Mouse (Mus musculus): ENCODE measurements around the gene Lrrc55. TPM values are rescaled to one million over a fixed set of nuclear protein-coding genes. Genes with fewer than 3 reads are reported as not detected.
A peak's percentile ranks its signal among the peaks of the same experiment; 100 is the strongest.

Gene Lrrc55
- polyA plus RNA-seq, 1 experiment from 2014 or later = 0.06 TPM

- Histone ChIP-seq H3K4me2 (ENCODE audit: low read depth, low read length) (no peak overlapping the region), H3K4me1 (ENCODE audit: insufficient read depth) (no peaks in the 10 kb centered on the region), H3K36me3 (replicated peaks; ENCODE audit: insufficient read depth, low read length) (no peaks in the 10 kb centered on the region), H3K9me3 (ENCODE audit: low read length) (no peaks in the 10 kb centered on the region), H3K27ac (ENCODE audit: low read depth) (no peak overlapping the region), H3K27me3 (ENCODE audit: insufficient read depth, low read length) (no peaks in the 10 kb centered on the region), H3K4me3 (ENCODE audit: low read depth, low read length) (no peak overlapping the region), H3K9ac (replicated peaks) (no peak overlapping the region)
- TF ChIP-seq EP300 (IDR thresholded peaks at IDR 0.05; ENCODE audit: low read depth) = no peak
- no peak for TF ChIP-seq CTCF (IDR thresholded peaks at IDR 0.05; ENCODE audit: low read depth)
- ATAC-seq (no peak), DNase-seq (no peak)
- WGBS (ENCODE audit: insufficient replicate concordance) = 66% methylated on average over 2 of the region's 2 CpGs
Measured at GRCm38 (mm10) chr2:85172763-85173103, 24.3 kb downstream of the Lrrc55 start.

DNA sequence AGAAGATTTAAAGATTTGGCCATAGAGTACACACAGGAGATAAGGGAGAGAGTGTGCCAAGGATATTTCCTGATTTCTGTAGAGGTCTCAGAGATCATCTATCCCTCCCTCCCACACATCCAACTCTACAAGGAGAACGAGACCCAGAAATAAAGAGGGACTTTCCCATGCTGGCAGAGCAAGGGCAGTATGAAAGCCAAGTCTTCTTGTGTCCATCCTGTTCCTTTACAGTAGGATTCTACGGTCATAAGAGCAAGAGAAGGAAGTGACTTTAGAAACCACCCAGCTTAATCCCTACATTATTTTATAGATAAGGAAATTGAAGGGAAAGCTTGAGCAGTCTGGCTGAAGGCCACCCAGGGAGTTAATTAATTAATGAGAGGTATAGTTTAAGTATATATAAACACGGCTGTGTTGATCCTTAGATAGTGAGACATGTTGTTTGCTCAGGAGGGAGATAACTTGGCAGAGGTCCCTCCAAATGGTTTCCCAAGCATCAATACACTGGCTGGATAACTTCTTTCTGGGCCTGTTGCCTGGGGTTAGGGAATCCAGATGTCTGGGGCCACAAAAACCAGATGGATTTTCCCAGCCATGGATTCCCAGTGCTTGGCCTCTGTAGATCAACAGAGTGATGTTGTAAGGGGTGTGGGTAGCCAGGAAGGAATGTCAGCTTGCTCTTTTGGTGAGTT lies 24.8 kb downstream of the Lrrc55 start:
- no peak overlapping the region for H3K4me2 ChIP-seq (ENCODE audit: low read depth, low read length)
- ATAC-seq (no peak), DNase-seq (no peak)
- H3K4me1 ChIP-seq (ENCODE audit: insufficient read depth) = no peaks in the 10 kb centered on the region
- TF ChIP-seq EP300 (IDR thresholded peaks at IDR 0.05; ENCODE audit: low read depth) (no peak), CTCF (IDR thresholded peaks at IDR 0.05; ENCODE audit: low read depth) (no peak)
- H3K9ac ChIP-seq (replicated peaks) = no peak overlapping the region
- H3K27ac ChIP-seq (ENCODE audit: low read depth) = no peak overlapping the region
- no peaks in the 10 kb centered on the region for H3K9me3 ChIP-seq (ENCODE audit: low read length)
- H3K36me3 ChIP-seq (replicated peaks; ENCODE audit: insufficient read depth, low read length) = no peaks in the 10 kb centered on the region
- WGBS (ENCODE audit: insufficient replicate concordance) = 44% methylated on average over 3 of the region's 3 CpGs
- no peaks in the 10 kb centered on the region for H3K27me3 ChIP-seq (ENCODE audit: insufficient read depth, low read length)
- no peak overlapping the region for H3K4me3 ChIP-seq (ENCODE audit: low read depth, low read length)

GRCm38 (mm10) chr2:85168327-85168726 lies 28.7 kb downstream of the Lrrc55 start:
- H3K4me1 ChIP-seq (ENCODE audit: insufficient read depth) = no peaks in the 10 kb centered on the region
- 47% methylated on average over 1 of the region's 1 CpGs for WGBS (ENCODE audit: insufficient replicate concordance)
- TF ChIP-seq EP300 (IDR thresholded peaks at IDR 0.05; ENCODE audit: low read depth) (no peak), CTCF (IDR thresholded peaks at IDR 0.05; ENCODE audit: low read depth) (no peak)
- DNase-seq = no peak
- H3K36me3 ChIP-seq (replicated peaks; ENCODE audit: insufficient read depth, low read length) = no peaks in the 10 kb centered on the region
- no peak overlapping the region for H3K9ac ChIP-seq (replicated peaks)
- no peak for ATAC-seq
- H3K4me3 ChIP-seq (ENCODE audit: low read depth, low read length) = no peak overlapping the region
- H3K9me3 ChIP-seq (ENCODE audit: low read length) = no peaks in the 10 kb centered on the region
- H3K27me3 ChIP-seq (ENCODE audit: insufficient read depth, low read length) = no peaks in the 10 kb centered on the region
- no peak overlapping the region for H3K4me2 ChIP-seq (ENCODE audit: low read depth, low read length)
- H3K27ac ChIP-seq (ENCODE audit: low read depth) = no peak overlapping the region

DNA sequence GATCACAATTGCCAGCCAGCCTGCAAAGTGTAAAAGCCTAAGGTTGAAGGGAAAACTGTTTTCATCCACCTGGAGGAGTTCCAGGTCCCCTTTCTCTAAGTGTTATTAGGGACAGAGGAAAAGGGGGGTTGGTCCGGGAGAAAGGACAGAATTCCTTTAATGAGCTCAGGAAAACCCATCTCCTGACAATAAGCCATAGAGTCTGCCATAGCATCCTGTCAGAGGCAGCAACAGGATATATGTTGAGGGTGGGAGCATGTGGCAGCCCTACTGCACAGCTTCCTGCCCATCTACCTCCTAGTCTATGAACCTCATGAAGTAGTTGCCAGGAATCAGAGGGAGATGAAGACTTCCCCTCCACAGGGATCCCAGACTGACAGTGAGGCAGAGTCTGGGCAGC lies 29.4 kb downstream of the Lrrc55 start:
- ATAC-seq (no peak), DNase-seq (no peak)
- Histone ChIP-seq H3K4me3 (ENCODE audit: low read depth, low read length) (no peak overlapping the region), H3K9ac (replicated peaks) (no peak overlapping the region), H3K27ac (ENCODE audit: low read depth) (no peak overlapping the region), H3K4me2 (ENCODE audit: low read depth, low read length) (no peak overlapping the region), H3K4me1 (ENCODE audit: insufficient read depth) (no peaks in the 10 kb centered on the region), H3K9me3 (ENCODE audit: low read length) (no peaks in the 10 kb centered on the region), H3K27me3 (ENCODE audit: insufficient read depth, low read length) (no peaks in the 10 kb centered on the region), H3K36me3 (replicated peaks; ENCODE audit: insufficient read depth, low read length) (no peaks in the 10 kb centered on the region)
- TF ChIP-seq EP300 (IDR thresholded peaks at IDR 0.05; ENCODE audit: low read depth) = no peak
- TF ChIP-seq CTCF (IDR thresholded peaks at IDR 0.05; ENCODE audit: low read depth) = no peak
- WGBS (ENCODE audit: insufficient replicate concordance) = 40% methylated on average over 1 of the region's 1 CpGs

- H3K4me3 ChIP-seq (ENCODE audit: low read depth, low read length) = no peak overlapping the region
- no peaks in the 10 kb centered on the region for H3K4me1 ChIP-seq (ENCODE audit: insufficient read depth)
- no peaks in the 10 kb centered on the region for H3K36me3 ChIP-seq (replicated peaks; ENCODE audit: insufficient read depth, low read length)
- ATAC-seq = peak; percentile 23; the same call in 1 of the 2 replicates
- DNase-seq = no peak
- no peaks in the 10 kb centered on the region for H3K27me3 ChIP-seq (ENCODE audit: insufficient read depth, low read length)
- 41% methylated on average over 7 of the region's 7 CpGs for WGBS (ENCODE audit: insufficient replicate concordance)
- H3K4me2 ChIP-seq (ENCODE audit: low read depth, low read length) = no peak overlapping the region
- H3K9me3 ChIP-seq (ENCODE audit: low read length) = no peaks in the 10 kb centered on the region
- H3K27ac ChIP-seq (ENCODE audit: low read depth) = no peak overlapping the region
- no peak overlapping the region for H3K9ac ChIP-seq (replicated peaks)
- TF ChIP-seq CTCF (IDR thresholded peaks at IDR 0.05; ENCODE audit: low read depth) (no peak), EP300 (IDR thresholded peaks at IDR 0.05; ENCODE audit: low read depth) (no peak)
Measured at GRCm38 (mm10) chr2:85163311-85164047, 33.5 kb downstream of the Lrrc55 start.

DNA sequence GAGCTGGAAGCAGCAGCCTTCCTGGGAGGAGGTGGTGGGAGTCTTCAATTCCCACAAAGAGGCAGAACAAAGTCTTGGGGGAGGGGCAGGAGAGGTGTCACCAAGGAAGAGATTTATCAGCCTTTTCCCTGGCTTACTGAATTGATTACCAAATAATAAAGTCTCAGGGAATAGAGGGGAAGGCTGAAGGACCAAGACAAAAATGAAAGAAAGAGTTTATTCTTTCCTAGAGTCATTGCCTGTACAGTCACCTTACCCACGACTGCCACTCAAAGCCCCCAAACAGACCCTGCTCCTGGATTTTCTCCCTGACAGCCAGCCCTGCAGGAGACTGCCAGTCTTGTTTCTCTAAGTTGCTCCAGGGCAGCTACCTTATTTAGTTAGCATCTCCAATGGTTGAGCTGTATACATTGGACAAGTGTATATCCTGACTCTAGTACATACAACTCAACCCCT lies 35.3 kb downstream of the Lrrc55 start:
- H3K9me3 ChIP-seq (ENCODE audit: low read length) = no peaks in the 10 kb centered on the region
- H3K27me3 ChIP-seq (ENCODE audit: insufficient read depth, low read length) = no peaks in the 10 kb centered on the region
- DNase-seq = no peak
- ATAC-seq = no peak
- no peak overlapping the region for H3K9ac ChIP-seq (replicated peaks)
- H3K36me3 ChIP-seq (replicated peaks; ENCODE audit: insufficient read depth, low read length) = no peaks in the 10 kb centered on the region
- no peak overlapping the region for H3K27ac ChIP-seq (ENCODE audit: low read depth)
- TF ChIP-seq EP300 (IDR thresholded peaks at IDR 0.05; ENCODE audit: low read depth) = no peak
- TF ChIP-seq CTCF (IDR thresholded peaks at IDR 0.05; ENCODE audit: low read depth) = no peak
- 43% methylated on average over 1 of the region's 1 CpGs for WGBS (ENCODE audit: insufficient replicate concordance)
- H3K4me3 ChIP-seq (ENCODE audit: low read depth, low read length) = no peak overlapping the region
- H3K4me1 ChIP-seq (ENCODE audit: insufficient read depth) = no peaks in the 10 kb centered on the region
- H3K4me2 ChIP-seq (ENCODE audit: low read depth, low read length) = no peak overlapping the region

Measured in liver, postnatal 0 days (tissue).